Mouse (Mus musculus) limb, embryonic 13.5 days (tissue): ENCODE data around the gene Hmgxb4. TPM values are rescaled to one million over a fixed set of nuclear protein-coding genes. Genes with fewer than 3 reads are reported as not detected.

ENCODE experiments used
- ATAC-seq: fragments of 200-750 bp; cut with Nextera tagmentation; 2 replicates; pipeline ENCODE4 v1.8.0; 2017; ENCODE audit warnings: low read depth, moderate number of reproducible peaks, moderate TSS enrichment; ENCODE audit not compliant: low FRiP score
- H3K27ac ChIP-seq: fragments of 300-500 bp; sonication (generic); 2 replicates; pipeline ENCODE4 v1.5.1; 2015; ENCODE audit warnings: inconsistent platforms, mild to moderate bottlenecking, moderate library complexity
- H3K27me3 ChIP-seq: fragments of 300-500 bp; sonication (generic); 2 replicates; pipeline ENCODE4 v1.6.1; 2015; ENCODE audit warnings: mild to moderate bottlenecking, inconsistent platforms
- H3K36me3 ChIP-seq: fragments of 300-500 bp; sonication (generic); 2 replicates; pipeline ENCODE4 v1.6.1; 2015; ENCODE audit warnings: inconsistent platforms, mild to moderate bottlenecking, moderate library complexity
- H3K4me1 ChIP-seq: fragments of 300-500 bp; sonication (generic); 2 replicates; pipeline ENCODE4 v1.6.1; 2015; ENCODE audit warnings: inconsistent platforms
- H3K4me2 ChIP-seq: fragments of 300-500 bp; sonication (generic); replicated peaks from 2 replicates; pipeline ENCODE4 v1.6.1; 2015; ENCODE audit warnings: inconsistent platforms, mild to moderate bottlenecking, moderate library complexity
- H3K4me3 ChIP-seq: fragments of 300-500 bp; sonication (generic); 2 replicates; pipeline ENCODE4 v1.5.1; 2015; ENCODE audit warnings: moderate library complexity, mild to moderate bottlenecking, inconsistent platforms
- H3K9ac ChIP-seq: fragments of 300-500 bp; sonication (generic); 2 replicates; pipeline ENCODE4 v1.6.1; 2015; ENCODE audit warnings: mild to moderate bottlenecking, inconsistent platforms
- H3K9me3 ChIP-seq: fragments of 300-500 bp; sonication (generic); 2 replicates; pipeline ENCODE4 v1.6.1; 2016; ENCODE audit warnings: inconsistent platforms
- WGBS: fragments of 180-500 bp; shearing (Covaris S2); methylation state at CpG from one replicate; pipeline ENCODE4 v1.1.7; 2015; 5-methylcytosine and 5-hydroxymethylcytosine counted together
- polyA plus RNA-seq: library from polyadenylated mRNA; unstranded; fragments of >200 nt; fragmentation: Nextera tagmentation; extraction: Ambion mirVana; gene quantifications from 2 replicates; pipeline ENCODE4 v1.2.1, GENCODE M21; 2015

The Hmgxb4 gene
- polyA plus RNA-seq, 1 experiment from 2014 or later, result 48.6 TPM

GRCm38 (mm10) chr8:74987436-74987835 lies 5.7 kb upstream of the Hmgxb4 start:
- H3K9ac ChIP-seq, result no peak overlapping the region
- ATAC-seq, result no peak
- 83% methylated on average over 5 of the region's 5 CpGs for WGBS

DNA sequence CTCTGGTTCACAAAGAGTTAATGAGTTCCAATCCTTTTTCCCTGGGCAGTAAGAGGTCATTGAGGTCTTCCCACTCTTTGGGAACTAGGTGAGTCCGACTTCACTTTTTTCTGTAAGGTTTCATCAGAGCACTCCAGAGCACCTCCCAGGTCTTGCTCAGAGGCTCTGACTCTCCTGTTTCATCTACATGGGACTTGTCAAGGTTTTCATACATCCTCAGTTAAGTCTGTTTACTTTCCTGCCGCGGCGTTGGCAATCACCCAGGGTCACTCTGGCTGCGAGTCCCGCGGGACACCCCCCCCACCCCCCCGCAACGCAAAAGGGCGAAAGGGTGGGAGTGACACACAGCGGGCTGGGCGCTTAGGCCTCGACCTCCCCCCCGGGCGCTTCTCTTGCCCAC lies 3.1 kb upstream of the Hmgxb4 start:
- no peak overlapping the region for H3K4me3 ChIP-seq
- ATAC-seq, result no peak
- no peaks in the 10 kb centered on the region for H3K9me3 ChIP-seq
- H3K27me3 ChIP-seq, result no peaks in the 10 kb centered on the region
- H3K9ac ChIP-seq, result no peak overlapping the region
- WGBS, result 20% methylated on average over 15 of the region's 15 CpGs
- H3K27ac ChIP-seq, result no peak overlapping the region
- no peak overlapping the region for H3K4me2 ChIP-seq
- H3K36me3 ChIP-seq, result no peaks in the 10 kb centered on the region
- H3K4me1 ChIP-seq, result peaks cover 5% of the 10 kb centered on the region

More at GRCm38 (mm10) chr8:74987436-74987835, 5.7 kb upstream of the Hmgxb4 start:
- Histone ChIP-seq H3K4me3 (no peak overlapping the region), H3K36me3 (no peaks in the 10 kb centered on the region), H3K9me3 (no peaks in the 10 kb centered on the region), H3K27ac (no peak overlapping the region), H3K27me3 (no peaks in the 10 kb centered on the region), H3K4me1 (no peaks in the 10 kb centered on the region), H3K4me2 (no peak overlapping the region)

DNA sequence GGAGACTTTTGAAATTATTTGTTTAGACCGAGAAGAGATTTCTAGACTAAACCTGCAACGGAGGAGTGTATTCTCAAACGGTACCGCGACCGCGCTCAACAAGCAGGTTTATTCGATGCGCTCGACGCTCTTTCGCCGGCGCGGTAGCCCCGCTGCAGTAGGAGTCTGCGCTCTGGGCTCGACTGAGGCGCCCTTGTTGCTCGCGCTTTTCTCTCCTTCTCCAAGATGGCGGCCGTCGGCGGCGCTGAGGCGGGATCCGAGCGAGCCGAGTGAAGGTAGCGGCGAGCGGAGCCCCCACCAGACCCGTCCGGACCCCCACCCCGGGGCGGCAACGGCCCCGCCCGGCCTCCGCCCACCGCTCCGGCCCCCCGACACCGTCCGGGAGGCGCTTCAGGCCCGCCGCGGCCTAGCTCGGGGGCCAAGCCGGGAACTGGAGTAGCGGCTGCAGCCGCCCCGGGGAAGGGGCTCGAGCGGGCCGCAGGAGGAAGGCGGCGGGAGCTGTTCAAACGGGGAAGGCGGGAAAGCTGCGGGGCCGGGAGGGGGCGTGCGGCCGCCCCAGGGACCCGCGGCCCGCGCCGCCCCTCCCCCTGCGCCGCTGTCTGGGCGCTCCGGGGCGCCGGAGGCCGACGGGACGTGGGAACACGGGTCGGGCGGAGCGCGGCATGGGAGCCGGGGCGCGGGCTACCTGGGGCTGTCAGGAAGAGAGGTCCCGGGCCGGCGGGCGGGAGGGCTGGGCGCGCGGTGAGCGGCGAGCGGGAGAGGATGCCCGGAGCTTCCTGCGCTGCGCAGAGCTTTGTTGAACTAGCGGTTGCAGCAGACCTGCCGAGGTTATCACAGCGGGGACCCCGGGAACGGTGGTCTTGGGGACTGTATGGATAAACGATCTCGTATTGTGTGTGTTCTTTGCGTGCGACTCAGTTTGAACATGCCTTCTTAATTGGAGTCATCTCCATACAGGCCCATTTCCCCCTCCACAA lies 607 bp downstream of the Hmgxb4 start:
- peaks cover 3% of the 10 kb centered on the region for H3K36me3 ChIP-seq

GRCm38 (mm10) chr8:74994540-74994939 lies 1.4 kb downstream of the Hmgxb4 start:
- Histone ChIP-seq H3K36me3 (peaks cover 11% of the 10 kb centered on the region), H3K4me3 (peak overlapping the region; percentile 90), H3K27me3 (0 out of 2 replicates have a peak, but pooled peaks cover 1% of the 10 kb centered on the region), H3K4me2 (peak overlapping the region; percentile 68), H3K9ac (peak overlapping the region; percentile 98), H3K4me1 (peaks cover 11% of the 10 kb centered on the region), H3K27ac (no peak overlapping the region; the same call in 1 of the 2 replicates), H3K9me3 (no peaks in the 10 kb centered on the region)
- ATAC-seq, result no peak
- WGBS, result 6% methylated on average over 7 of the region's 7 CpGs

More for the DNA sequence above, 607 bp downstream of the Hmgxb4 start:
- H3K27ac ChIP-seq, result peak overlapping the region; percentile 95
- ATAC-seq, result peak; percentile 95
- H3K4me1 ChIP-seq, result peaks cover 11% of the 10 kb centered on the region
- H3K4me3 ChIP-seq, result peak overlapping the region; percentile 90
- peak overlapping the region; percentile 98 for H3K9ac ChIP-seq
- no peaks in the 10 kb centered on the region for H3K9me3 ChIP-seq
- peak overlapping the region; percentile 68 for H3K4me2 ChIP-seq
- under 1% methylated on average over 88 of the region's 111 CpGs for WGBS
- no peaks in the 10 kb centered on the region for H3K27me3 ChIP-seq

- H3K4me3 ChIP-seq, result no peak overlapping the region
- no peak overlapping the region for H3K27ac ChIP-seq
- peaks cover 5% of the 10 kb centered on the region; the same call in 1 of the 2 replicates for H3K4me1 ChIP-seq
- H3K36me3 ChIP-seq, result peaks cover 63% of the 10 kb centered on the region
- H3K4me2 ChIP-seq, result no peak overlapping the region
- H3K9ac ChIP-seq, result no peak overlapping the region
- WGBS, result 93% methylated on average over 3 of the region's 3 CpGs
- H3K9me3 ChIP-seq, result no peaks in the 10 kb centered on the region
- ATAC-seq, result no peak
- 0 out of 2 replicates have a peak, but pooled peaks cover 3% of the 10 kb centered on the region for H3K27me3 ChIP-seq
These were observed 7.3 kb downstream of the Hmgxb4 start for GRCm38 (mm10) chr8:75000431-75000830.

GRCm38 (mm10) chr8:75008826-75009225 lies 15.7 kb downstream of the Hmgxb4 start:
- Histone ChIP-seq H3K27me3 (no peaks in the 10 kb centered on the region), H3K9ac (no peak overlapping the region), H3K4me2 (no peak overlapping the region), H3K4me1 (no peaks in the 10 kb centered on the region), H3K27ac (no peak overlapping the region), H3K9me3 (no peaks in the 10 kb centered on the region), H3K4me3 (no peak overlapping the region), H3K36me3 (peaks cover 65% of the 10 kb centered on the region)
- ATAC-seq, result no peak
- WGBS, result 95% methylated on average over 2 of the region's 2 CpGs

DNA sequence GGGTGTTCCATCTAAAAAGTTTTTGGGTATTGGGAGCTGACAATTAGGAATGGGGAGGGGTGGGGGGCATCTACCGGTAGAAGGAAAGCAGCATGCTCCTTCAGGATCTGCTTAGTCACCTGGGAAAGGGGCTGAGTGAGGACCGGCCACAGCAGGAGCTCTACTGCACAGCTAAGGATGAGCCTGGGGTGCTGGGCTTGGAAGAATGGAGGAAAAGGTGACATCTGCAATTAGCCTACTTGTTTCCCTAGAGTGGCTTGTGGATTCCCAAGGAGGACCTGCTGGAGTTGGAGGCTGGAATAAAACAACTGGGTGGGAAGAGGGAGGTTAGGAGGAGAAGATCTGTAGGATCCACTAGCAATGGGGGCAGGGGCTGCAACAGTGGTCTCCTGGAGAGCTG lies 20.4 kb downstream of the Hmgxb4 start:
- H3K9me3 ChIP-seq, result no peaks in the 10 kb centered on the region
- H3K36me3 ChIP-seq, result peaks cover 37% of the 10 kb centered on the region
- H3K4me1 ChIP-seq, result no peaks in the 10 kb centered on the region
- no peaks in the 10 kb centered on the region for H3K27me3 ChIP-seq
- no peak overlapping the region for H3K27ac ChIP-seq
- no peak overlapping the region for H3K9ac ChIP-seq
- H3K4me3 ChIP-seq, result no peak overlapping the region
- no peak overlapping the region for H3K4me2 ChIP-seq
- ATAC-seq, result no peak
- 53% methylated on average over 2 of the region's 2 CpGs for WGBS

- WGBS, result 69% methylated on average over 3 of the region's 3 CpGs
- Histone ChIP-seq H3K4me1 (no peaks in the 10 kb centered on the region), H3K9ac (no peak overlapping the region), H3K4me3 (no peak overlapping the region), H3K4me2 (no peak overlapping the region), H3K27me3 (no peaks in the 10 kb centered on the region), H3K27ac (no peak overlapping the region), H3K9me3 (no peaks in the 10 kb centered on the region), H3K36me3 (peaks cover 33% of the 10 kb centered on the region)
- ATAC-seq, result no peak
These were observed 20.8 kb downstream of the Hmgxb4 start for GRCm38 (mm10) chr8:75013964-75014363.

GRCm38 (mm10) chr8:75015981-75016380 lies 22.8 kb downstream of the Hmgxb4 start:
- WGBS, result 73% methylated on average over 2 of the region's 2 CpGs
- Histone ChIP-seq H3K27me3 (no peaks in the 10 kb centered on the region), H3K4me1 (no peaks in the 10 kb centered on the region), H3K36me3 (peaks cover 29% of the 10 kb centered on the region), H3K4me2 (no peak overlapping the region), H3K4me3 (no peak overlapping the region), H3K9me3 (no peaks in the 10 kb centered on the region), H3K27ac (no peak overlapping the region), H3K9ac (no peak overlapping the region)
- ATAC-seq, result no peak

- 93% methylated on average over 1 of the region's 1 CpGs for WGBS
- Histone ChIP-seq H3K36me3 (peaks cover 31% of the 10 kb centered on the region), H3K9ac (no peak overlapping the region), H3K27me3 (no peaks in the 10 kb centered on the region), H3K9me3 (no peaks in the 10 kb centered on the region), H3K4me1 (no peaks in the 10 kb centered on the region), H3K27ac (no peak overlapping the region), H3K4me3 (no peak overlapping the region), H3K4me2 (no peak overlapping the region)
- no peak for ATAC-seq
These were observed 23.3 kb downstream of the Hmgxb4 start for GRCm38 (mm10) chr8:75016422-75016821.

- Histone ChIP-seq H3K9me3 (no peaks in the 10 kb centered on the region), H3K36me3 (peaks cover 47% of the 10 kb centered on the region), H3K4me3 (no peak overlapping the region), H3K4me2 (0 out of 2 replicates have a peak overlapping the region, but pooled peaks have one; percentile 3), H3K27me3 (no peaks in the 10 kb centered on the region), H3K9ac (no peak overlapping the region), H3K27ac (no peak overlapping the region), H3K4me1 (no peaks in the 10 kb centered on the region)
- WGBS, result 45% methylated on average over 5 of the region's 5 CpGs
- ATAC-seq, result no peak
These were observed 25.3 kb downstream of the Hmgxb4 start for GRCm38 (mm10) chr8:75018274-75018972.

- Histone ChIP-seq H3K4me1 (no peaks in the 10 kb centered on the region), H3K27ac (no peak overlapping the region), H3K27me3 (no peaks in the 10 kb centered on the region), H3K9me3 (no peaks in the 10 kb centered on the region), H3K36me3 (peaks cover 84% of the 10 kb centered on the region), H3K4me2 (no peak overlapping the region), H3K4me3 (no peak overlapping the region), H3K9ac (no peak overlapping the region)
- ATAC-seq, result no peak
- 89% methylated on average over 3 of the region's 3 CpGs for WGBS
These were observed 30.6 kb downstream of the Hmgxb4 start for GRCm38 (mm10) chr8:75023660-75024316.
